Mouse (Mus musculus) thymus, adult 2 months (tissue): ENCODE results near the gene Klhl36.

Experiments
- CTCF ChIP-seq: fragments of 200-500 bp; IDR thresholded peaks from 2 replicates; pipeline ENCODE4 v1.5.1; 2012; ENCODE audit warnings: mild to moderate bottlenecking, control low read depth, low read length, moderate library complexity, borderline replicate concordance; ENCODE audit not compliant: control insufficient read depth, poor library complexity, insufficient read depth; ENCODE audit errors: extremely low read depth
- POLR2A ChIP-seq: fragments of 200-500 bp; IDR thresholded peaks from 2 replicates; pipeline ENCODE4 v1.6.1; 2012; ENCODE audit warnings: mild to moderate bottlenecking, low read length, control low read depth, moderate library complexity; ENCODE audit not compliant: control insufficient read depth, poor library complexity, insufficient read depth; ENCODE audit errors: extremely low read depth

GRCm38 (mm10) chr8:119897069-119897468, 35.0 kb downstream of the Klhl36 start:
- TF ChIP-seq POLR2A (no peak), CTCF (no peak)
